ENCODE assay signal across 25 mouse cellular contexts in the genomic region with DNA sequence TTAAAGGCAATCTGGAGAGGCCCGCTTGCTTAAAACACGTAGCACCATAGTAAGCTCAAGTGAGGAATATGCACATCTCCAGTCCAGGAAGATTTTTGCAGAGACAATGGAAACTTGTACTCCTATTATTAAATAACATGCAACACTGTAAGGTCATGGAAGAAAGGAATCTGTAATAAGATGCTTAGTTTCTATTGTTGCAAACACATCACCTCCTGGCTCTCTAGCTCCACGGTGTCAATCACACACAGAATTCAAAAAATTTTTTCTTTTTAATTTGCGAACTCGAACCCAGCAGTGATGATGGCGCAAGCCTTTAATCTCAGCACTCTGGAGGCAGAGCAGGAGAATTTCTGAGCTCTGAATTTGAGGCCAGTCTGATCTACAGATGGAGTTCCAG.
"Had no signal": no experiment of that assay in that cellular context is flagged by ENCODE, and none has a peak within 500 bp of the region (broad histone marks: within the 10 kb centered on the region; RNA-seq: fewer than 3 reads in every experiment).

No protein-coding gene starts in this region.

- H3K9ac ChIP-seq: embryonic facial prominence, embryonic 15.5 days; forebrain, embryonic 12.5 days; forebrain, embryonic 15.5 days; forebrain, postnatal 0 days had no signal

- H3K9me3 ChIP-seq: embryonic facial prominence, embryonic 10.5 days; embryonic facial prominence, embryonic 12.5 days; embryonic facial prominence, embryonic 13.5 days; embryonic facial prominence, embryonic 15.5 days; forebrain, embryonic 10.5 days; forebrain, embryonic 12.5 days; forebrain, embryonic 13.5 days; forebrain, embryonic 15.5 days had no signal

- H3K36me3 ChIP-seq: embryonic facial prominence, embryonic 10.5 days; embryonic facial prominence, embryonic 12.5 days; embryonic facial prominence, embryonic 13.5 days; embryonic facial prominence, embryonic 15.5 days; forebrain, embryonic 10.5 days; forebrain, embryonic 12.5 days; forebrain, embryonic 15.5 days had no signal

- H3K27ac ChIP-seq: embryonic facial prominence, embryonic 12.5 days; embryonic facial prominence, embryonic 13.5 days; embryonic facial prominence, embryonic 15.5 days; forebrain, embryonic 12.5 days; forebrain, embryonic 13.5 days; forebrain, embryonic 15.5 days; gastrocnemius, adult 2 months; heart, adult 2 months had no signal

- DNase-seq: cerebellum, adult 9-10 months; cerebellum, adult 9-11 months; cerebellum, postnatal 10 days; cerebellum, postnatal 14 days; cerebellum, postnatal 25 days; cerebellum, postnatal 36 days; forebrain, postnatal 0 days; gastrocnemius, adult 2 months; gastrocnemius, postnatal 10 days; gastrocnemius, postnatal 14 days; gastrocnemius, postnatal 25 days; gastrocnemius, postnatal 36 days; heart, adult 11 months; heart, adult 18-20 months; heart, adult 2 months had no signal

- ATAC-seq: forebrain, embryonic 13.5 days; forebrain, embryonic 15.5 days; forebrain, embryonic 16.5 days; forebrain, postnatal 0 days had no signal

- H3K4me3 ChIP-seq: embryonic facial prominence, embryonic 15.5 days; erythroblast, embryonic 14.5 days; forebrain, embryonic 15.5 days; gastrocnemius, adult 2 months; heart, adult 2 months had no signal
